Mouse (Mus musculus): ENCODE data around the gene Nol9. TPM values are rescaled to one million over a fixed set of nuclear protein-coding genes. Genes with fewer than 3 reads are reported as not detected.

Gene Nol9
- total and polyA plus RNA-seq, 3 experiments, result 80.3 to 114 (median 80.9) TPM

DNA sequence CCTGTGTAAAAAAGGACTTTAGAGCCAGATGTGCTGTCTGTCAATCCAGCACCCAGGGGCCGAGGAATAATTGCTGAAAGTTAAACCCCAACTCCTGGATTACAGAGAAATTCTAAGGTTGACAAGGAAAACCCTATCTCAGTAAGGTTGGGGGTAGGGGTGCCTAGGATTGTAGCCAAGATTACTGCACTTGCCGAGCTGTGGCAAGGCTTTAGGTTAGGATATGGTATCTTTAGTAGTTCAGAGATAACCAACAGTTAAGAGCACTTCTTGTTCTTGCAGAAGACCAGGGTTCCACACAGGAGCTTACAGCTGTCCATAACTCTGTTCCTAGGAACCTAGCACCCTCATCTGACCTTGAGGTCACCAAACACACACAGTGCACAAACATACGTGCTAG lies 41.4 kb upstream of the Nol9 start:
- H3K36me3 ChIP-seq (ENCODE audit: control insufficient read depth in 1 of 2, insufficient read depth in 2 of 2, low read length in 2 of 2), result peaks cover 0 to 20% of the 10 kb centered on the region in 2 experiments; a peak in 2 of 4 replicates
- no peaks in the 10 kb centered on the region for H3K27me3 ChIP-seq (ENCODE audit: control insufficient read depth in 1 of 2, insufficient read depth in 2 of 2, low read length in 2 of 2)
- 0 out of 4 replicates have a peak overlapping the region, but pooled peaks of 1 of the 2 experiments have one; percentile 97 for H3K4me3 ChIP-seq (ENCODE audit: control insufficient read depth in 1 of 2, insufficient read depth in 1 of 2, low read depth in 2 of 2, low read length in 2 of 2)
- DNase-seq (ENCODE audit: low read depth, low spot score), result no peak
- H3K9me3 ChIP-seq (replicated peaks; ENCODE audit: insufficient read depth, low read length), result no peaks in the 10 kb centered on the region
- no peak overlapping the region for H3K9ac ChIP-seq (ENCODE audit: control insufficient read depth, low read depth, low read length, poor library complexity, severe bottlenecking)
- H3K27ac ChIP-seq (ENCODE audit: control insufficient read depth, low read depth, low read length), result no peak overlapping the region
- H3K4me1 ChIP-seq (ENCODE audit: control insufficient read depth in 1 of 2, insufficient read depth in 2 of 2, low read length in 2 of 2), result peaks cover 5 to 30% of the 10 kb centered on the region in 2 experiments
- peaks cover 6% of the 10 kb centered on the region; the same call in 1 of the 2 replicates for H3K79me2 ChIP-seq (ENCODE audit: control insufficient read depth, insufficient read depth, low read length, poor library complexity)
- TF ChIP-seq HCFC1 (IDR thresholded peaks at IDR 0.05; ENCODE audit: low read depth, low read length) (no peak), KAT2A (conservative IDR thresholded peaks at IDR 0.05; ENCODE audit: low read depth, low read length) (no peak), EP300 (IDR thresholded peaks at IDR 0.05; ENCODE audit: low read depth in 1 of 2, low read length in 2 of 2) (peak; percentile 49 to 61; a peak in 3 of 4 replicates), ZMIZ1 (IDR thresholded peaks at IDR 0.05; ENCODE audit: low read depth, low read length) (no peak), UBTF (IDR thresholded peaks at IDR 0.05; ENCODE audit: borderline replicate concordance, insufficient read depth, low read depth, low read length) (no peak), RCOR1 (IDR thresholded peaks at IDR 0.05; ENCODE audit: low read depth, low read length) (peak; percentile 88), ETS1 (IDR thresholded peaks at IDR 0.05; ENCODE audit: low read depth, low read length) (peak; percentile 46; the same call in 1 of the 2 replicates), GATA1 (IDR thresholded peaks at IDR 0.05; ENCODE audit: low read depth, low read length) (peak; percentile 70), MXI1 (IDR thresholded peaks at IDR 0.05; ENCODE audit: low read depth, low read length) (peak; percentile 23; the same call in 1 of the 2 replicates), SIN3A (IDR thresholded peaks at IDR 0.05; ENCODE audit: low read length) (0 out of 2 replicates have a peak, but pooled peaks have one; percentile 20)

GRCm38 (mm10) chr4:151999481-151999880 lies 39.6 kb upstream of the Nol9 start:
- H3K9me3 ChIP-seq (replicated peaks; ENCODE audit: insufficient read depth, low read length), result no peaks in the 10 kb centered on the region
- H3K27ac ChIP-seq (ENCODE audit: control insufficient read depth, low read depth, low read length), result no peak overlapping the region
- peaks cover 5 to 25% of the 10 kb centered on the region in 2 experiments for H3K4me1 ChIP-seq (ENCODE audit: control insufficient read depth in 1 of 2, insufficient read depth in 2 of 2, low read length in 2 of 2)
- H3K4me3 ChIP-seq (ENCODE audit: control insufficient read depth in 1 of 2, insufficient read depth in 1 of 2, low read depth in 2 of 2, low read length in 2 of 2), result no peak overlapping the region
- H3K9ac ChIP-seq (ENCODE audit: control insufficient read depth, low read depth, low read length, poor library complexity, severe bottlenecking), result no peak overlapping the region
- peaks cover 6% of the 10 kb centered on the region; the same call in 1 of the 2 replicates for H3K79me2 ChIP-seq (ENCODE audit: control insufficient read depth, insufficient read depth, low read length, poor library complexity)
- peak; percentile 74 for DNase-seq (ENCODE audit: low read depth, low spot score)
- H3K27me3 ChIP-seq (ENCODE audit: control insufficient read depth in 1 of 2, insufficient read depth in 2 of 2, low read length in 2 of 2), result no peaks in the 10 kb centered on the region
- peaks cover 0 to 18% of the 10 kb centered on the region in 2 experiments; a peak in 2 of 4 replicates for H3K36me3 ChIP-seq (ENCODE audit: control insufficient read depth in 1 of 2, insufficient read depth in 2 of 2, low read length in 2 of 2)
- no peak for TF ChIP-seq POLR2AphosphoS2 (IDR thresholded peaks at IDR 0.05; ENCODE audit: low read length)
- TF ChIP-seq HCFC1 (IDR thresholded peaks at IDR 0.05; ENCODE audit: low read depth, low read length), result no peak
- TF ChIP-seq USF2 (IDR thresholded peaks at IDR 0.05; ENCODE audit: borderline replicate concordance in 1 of 2, insufficient read depth in 1 of 2, low read depth in 1 of 2, low read length in 2 of 2), result no peak
- TF ChIP-seq ZNF384 (IDR thresholded peaks at IDR 0.05; ENCODE audit: low read depth, low read length), result no peak
- no peak for TF ChIP-seq GABPA (IDR thresholded peaks at IDR 0.05; ENCODE audit: low read depth, low read length)
- no peak for TF ChIP-seq JUND (IDR thresholded peaks at IDR 0.05; ENCODE audit: low read depth, low read length)
- TF ChIP-seq ELF1 (IDR thresholded peaks at IDR 0.05; ENCODE audit: low read depth, low read length), result no peak
- peak; percentile 32; the same call in 1 of the 2 replicates for TF ChIP-seq MXI1 (IDR thresholded peaks at IDR 0.05; ENCODE audit: low read depth, low read length)
- TF ChIP-seq NRF1 (IDR thresholded peaks at IDR 0.05; ENCODE audit: insufficient read depth, low read depth, low read length, poor library complexity, severe bottlenecking), result no peak
- peak; percentile 24; the same call in 1 of the 2 replicates for TF ChIP-seq ETS1 (IDR thresholded peaks at IDR 0.05; ENCODE audit: low read depth, low read length)
- no peak for TF ChIP-seq CTCF (IDR thresholded peaks at IDR 0.05 in 2 of 3, conservative IDR thresholded peaks at IDR 0.05 in 1 of 3; ENCODE audit: control insufficient read depth in 1 of 3, insufficient read depth in 1 of 3, low read depth in 2 of 3, low read length in 3 of 3, poor library complexity in 1 of 3, severe bottlenecking in 1 of 3)
- peak in 1 of 2 experiments; percentile 47; a peak in 2 of 4 replicates for TF ChIP-seq EP300 (IDR thresholded peaks at IDR 0.05; ENCODE audit: low read depth in 1 of 2, low read length in 2 of 2)
- TF ChIP-seq MYC (IDR thresholded peaks at IDR 0.05; ENCODE audit: low read depth, low read length), result peak; percentile 32; the same call in 1 of the 2 replicates
- TF ChIP-seq CHD2 (IDR thresholded peaks at IDR 0.05; ENCODE audit: low read length), result no peak
- no peak for TF ChIP-seq MEF2A (IDR thresholded peaks at IDR 0.05; ENCODE audit: extremely low read depth, insufficient replicate concordance, low read depth, low read length, poor library complexity, severe bottlenecking)
- no peak for TF ChIP-seq ZMIZ1 (IDR thresholded peaks at IDR 0.05; ENCODE audit: low read depth, low read length)
- peak; percentile 78 for TF ChIP-seq RCOR1 (IDR thresholded peaks at IDR 0.05; ENCODE audit: low read depth, low read length)
- TF ChIP-seq ZKSCAN1 (IDR thresholded peaks at IDR 0.05; ENCODE audit: low read depth, low read length), result no peak
- TF ChIP-seq CHD1 (IDR thresholded peaks at IDR 0.05; ENCODE audit: low read depth, low read length), result no peak
- TF ChIP-seq RAD21 (IDR thresholded peaks at IDR 0.05; ENCODE audit: low read depth, low read length), result no peak
- no peak for TF ChIP-seq TAL1 (IDR thresholded peaks at IDR 0.05; ENCODE audit: low read length)
- TF ChIP-seq TCF12 (IDR thresholded peaks at IDR 0.05; ENCODE audit: low read depth, low read length), result no peak
- no peak for TF ChIP-seq USF1 (IDR thresholded peaks at IDR 0.05; ENCODE audit: low read depth, low read length)
- TF ChIP-seq ZC3H11A (IDR thresholded peaks at IDR 0.05; ENCODE audit: low read depth, low read length), result no peak
- no peak for TF ChIP-seq MAX (IDR thresholded peaks at IDR 0.05; ENCODE audit: low read length)

Data from MEL (cell line).